Mouse (Mus musculus) gastrocnemius, postnatal 4 days (tissue): ENCODE measurements at regions not wholly inside any gene's neighbourhood (a gene's known extent, or its start where the extent isn't known, plus 50 kb on each side); places are given as distances from the start of the nearest gene placed in this dataset.
"Not testable (repeated sequence)": the region's sequence is repeated elsewhere in the genome, so short reads cannot be mapped to it uniquely, and the experiment has no call there.

Source experiments
- DNase-seq, 2 experiments: peaks; one replicate each; pipeline ENCODE4 v3.0.0; 2021 to 2022; ENCODE audit warnings: low spot score in 2 of 2, mixed read lengths in 2 of 2

- no peak for DNase-seq
Observed at GRCm38 (mm10) chr6:37618990-37619389, 89.0 kb downstream of the Akr1d1 start.

- no peak for DNase-seq
Observed at GRCm38 (mm10) chr6:37621364-37622029, 91.5 kb downstream of the Akr1d1 start.

DNA sequence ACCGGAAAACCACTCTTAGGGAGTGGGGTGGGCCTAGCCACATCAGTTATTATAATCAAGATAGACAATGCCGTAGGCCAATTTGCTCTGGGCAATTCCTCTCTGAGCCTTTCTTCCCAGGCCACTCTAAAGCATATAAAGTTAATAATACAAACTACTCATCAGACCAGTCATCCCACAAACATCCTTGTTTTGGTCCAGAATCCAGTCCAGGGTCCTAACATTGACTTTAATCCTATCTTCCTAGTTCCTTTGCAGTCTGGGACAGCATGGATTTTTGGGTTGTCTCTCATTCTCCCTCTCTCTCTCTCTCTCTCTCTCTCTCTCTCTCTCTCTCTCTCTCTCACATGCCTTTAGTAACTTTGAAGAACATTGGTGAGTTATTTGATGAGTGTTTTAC is 92.3 kb downstream of the Akr1d1 start:
- no peak for DNase-seq

DNA sequence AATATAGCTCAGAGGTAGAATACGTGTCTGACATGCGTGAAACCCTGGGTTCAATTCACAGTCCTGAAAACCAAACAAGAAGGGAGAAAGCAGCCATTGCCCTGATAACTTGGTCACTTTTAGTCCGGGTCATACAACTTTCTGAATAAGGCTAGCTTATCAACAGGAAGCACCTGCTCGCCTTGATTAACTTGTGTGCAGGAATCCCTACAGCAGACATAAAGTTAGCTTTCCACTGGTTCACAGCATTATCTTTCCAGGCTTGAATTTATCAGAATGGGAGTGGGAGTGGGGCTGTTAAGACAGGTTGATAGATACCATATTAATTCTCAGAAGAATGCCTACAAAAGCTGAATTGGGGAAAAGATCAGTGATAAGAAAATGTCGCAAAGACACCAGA is 97.2 kb downstream of the Akr1d1 start:
- no peak for DNase-seq

GRCm38 (mm10) chr6:37633948-37634347 is 104.0 kb downstream of the Akr1d1 start:
- no peak for DNase-seq

DNA sequence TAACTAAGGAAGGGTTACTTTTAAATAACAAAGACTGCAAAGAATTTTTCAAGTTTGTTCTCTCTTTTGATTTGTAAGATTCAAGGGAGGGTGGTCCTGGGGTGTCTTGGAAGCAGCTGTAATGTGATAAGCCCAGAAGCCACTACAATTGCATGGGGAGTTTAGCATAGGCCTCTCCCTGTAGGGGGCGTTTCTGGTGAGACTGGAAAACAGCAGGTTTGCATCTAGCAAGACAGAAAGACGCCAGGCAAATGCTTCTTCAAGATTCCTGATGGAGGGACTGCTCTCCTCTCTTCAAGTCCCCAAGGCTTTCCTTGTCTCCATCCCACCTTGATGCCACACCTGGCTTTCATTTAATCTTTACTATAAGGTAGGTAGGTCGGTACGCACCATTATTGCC is 112.1 kb downstream of the Akr1d1 start:
- no peak for DNase-seq

GRCm38 (mm10) chr6:37642701-37643121 is 112.7 kb downstream of the Akr1d1 start:
- no peak for DNase-seq

- no peak for DNase-seq
Observed at GRCm38 (mm10) chr6:37643176-37643575, 113.2 kb downstream of the Akr1d1 start.

- no peak for DNase-seq
Observed at GRCm38 (mm10) chr6:37643718-37644117, 113.7 kb downstream of the Akr1d1 start.

DNA sequence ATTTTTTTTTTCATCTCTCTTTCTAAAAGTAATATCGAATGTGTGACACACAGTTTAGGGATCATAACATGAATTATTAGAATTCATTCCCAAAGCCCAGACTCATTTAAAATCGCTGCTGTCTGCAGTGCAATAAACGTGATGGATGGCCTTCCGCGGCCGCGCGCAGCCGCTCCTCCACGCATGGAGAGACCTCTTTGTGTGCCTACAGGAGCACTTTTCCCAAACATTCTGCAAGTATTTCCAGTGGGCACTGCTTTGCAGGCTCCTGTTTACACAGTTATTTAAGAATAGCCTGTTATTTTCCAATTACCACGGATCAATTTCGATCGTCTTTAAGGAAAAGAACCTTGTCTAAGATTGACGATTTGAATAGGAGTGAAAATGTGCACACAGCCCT is 115.6 kb downstream of the Akr1d1 start:
- DNase-seq, result no peak

DNA sequence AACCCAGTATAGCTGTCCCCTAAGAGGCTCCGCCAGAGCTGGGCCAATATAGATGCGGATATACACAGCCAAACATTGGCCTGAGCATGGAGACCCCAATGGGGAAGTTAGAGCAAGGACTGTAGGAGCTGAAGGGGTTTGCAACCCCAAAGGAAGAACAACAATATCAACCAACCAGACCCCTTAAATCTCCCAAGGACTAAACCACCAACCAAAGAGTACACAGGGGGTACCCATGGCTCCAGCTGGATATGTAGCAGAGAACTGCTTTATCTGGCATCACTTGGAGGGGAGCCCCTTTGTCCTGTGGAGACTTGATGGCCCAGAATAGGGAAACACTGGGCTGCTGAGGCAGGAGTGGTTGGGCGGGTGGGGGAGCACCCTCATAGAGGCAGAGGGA is 127.3 kb downstream of the Akr1d1 start:
- not testable (repeated sequence) for DNase-seq

- DNase-seq, result no peak
Observed at GRCm38 (mm10) chr6:37658021-37658650, 128.2 kb downstream of the Akr1d1 start.

DNA sequence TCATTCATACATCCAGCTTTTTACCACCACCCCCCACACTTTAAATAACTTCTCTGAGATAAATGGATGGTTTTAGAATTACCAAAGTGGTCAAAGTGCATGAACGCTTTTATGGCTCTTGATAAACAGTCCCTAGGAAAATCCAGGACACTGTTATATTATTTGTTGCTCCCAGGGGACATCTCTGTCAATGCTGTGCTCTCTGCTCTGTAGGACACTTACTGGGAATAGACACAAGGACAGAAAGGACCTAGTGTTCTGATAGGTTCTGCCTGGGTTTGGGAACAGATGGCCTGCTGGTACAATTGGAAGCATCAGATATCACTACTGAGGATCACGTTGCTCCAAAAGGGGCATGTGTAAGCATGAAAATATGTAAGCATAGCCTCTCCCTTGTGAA is 132.8 kb downstream of the Akr1d1 start:
- DNase-seq, result no peak

DNA sequence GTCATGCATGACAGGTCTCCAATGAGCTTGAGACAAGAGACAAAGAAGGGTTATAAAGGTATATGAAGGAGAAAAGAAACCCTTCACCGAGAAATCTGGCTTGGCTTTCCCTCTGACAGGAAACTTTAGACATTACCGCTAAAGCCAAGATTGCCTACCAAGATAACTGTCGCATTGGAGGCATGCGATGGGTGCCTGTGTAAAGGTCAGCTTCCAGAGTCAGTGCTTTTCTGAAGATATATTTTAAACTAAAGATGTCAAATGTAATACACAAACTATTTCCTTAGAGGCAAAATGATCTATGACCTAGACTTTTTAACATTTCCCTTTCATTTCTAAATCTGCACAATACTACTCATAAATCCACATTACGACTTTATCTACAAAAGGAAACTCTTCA is 135.6 kb downstream of the Akr1d1 start:
- DNase-seq, result no peak

- DNase-seq, result no peak
Observed at GRCm38 (mm10) chr6:37669407-37669806, 139.4 kb downstream of the Akr1d1 start.

- DNase-seq, result no peak
Observed at GRCm38 (mm10) chr6:37670701-37671100, 140.7 kb downstream of the Akr1d1 start.

DNA sequence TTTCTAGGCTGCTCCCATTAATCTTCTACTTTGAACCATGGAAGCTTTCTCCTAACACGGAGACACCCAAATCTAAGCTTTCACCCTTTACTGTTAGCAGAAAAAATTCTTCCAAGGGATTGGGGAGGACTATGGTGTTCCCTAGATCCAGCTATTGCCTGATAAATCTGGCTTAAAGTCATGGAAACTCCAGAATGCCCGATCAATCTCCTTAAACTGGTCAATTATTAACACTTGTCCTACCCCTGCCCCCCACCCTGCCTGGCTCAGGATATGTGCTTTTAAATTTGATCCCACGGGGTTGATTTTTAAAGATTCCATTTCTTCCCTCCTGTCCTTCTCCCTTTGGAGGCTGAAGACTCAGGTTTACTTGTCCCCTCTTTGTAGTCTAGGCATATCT is 149.9 kb downstream of the Akr1d1 start:
- no peak for DNase-seq

- not testable (repeated sequence) for DNase-seq
Observed at GRCm38 (mm10) chr6:37681331-37681730, 151.4 kb downstream of the Akr1d1 start.

- no peak for DNase-seq
Observed at GRCm38 (mm10) chr6:37686094-37686493, 156.1 kb downstream of the Akr1d1 start.

- DNase-seq, result no peak
Observed at GRCm38 (mm10) chr6:37688866-37689617, 159.1 kb downstream of the Akr1d1 start.

- DNase-seq, result no peak
Observed at GRCm38 (mm10) chr6:37689696-37690095, 159.7 kb downstream of the Akr1d1 start.

DNA sequence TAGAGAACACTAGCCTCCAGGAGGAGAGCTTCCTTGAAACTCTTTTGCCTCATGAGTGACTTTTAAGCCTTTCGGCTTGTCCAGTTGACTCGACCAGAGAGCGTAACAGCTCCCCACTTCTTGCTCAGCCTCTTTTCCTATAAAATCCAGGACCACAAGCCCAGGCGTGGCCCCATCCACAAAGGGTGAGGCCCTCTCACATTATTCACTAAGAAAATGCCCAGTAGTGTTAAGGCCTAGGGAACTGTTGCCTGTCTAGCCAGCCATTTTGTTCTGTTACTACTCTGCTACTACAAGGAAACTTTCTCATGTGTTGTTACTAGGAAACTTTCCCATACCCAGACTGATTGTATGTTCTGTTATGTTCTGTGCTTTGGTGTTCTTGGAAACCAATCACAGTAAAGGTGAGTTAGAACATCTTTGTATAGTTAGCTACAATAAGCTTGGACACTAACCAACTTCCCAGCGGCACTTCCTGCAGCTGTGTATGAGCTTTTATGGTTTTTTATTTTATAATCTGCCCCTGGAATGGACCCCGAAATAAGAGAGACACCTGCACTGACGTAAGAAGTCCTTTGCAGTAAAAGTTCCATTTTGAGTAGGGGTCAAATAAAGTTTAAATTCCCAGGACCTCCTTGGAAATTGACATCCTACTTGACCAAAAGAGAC is 162.1 kb downstream of the Akr1d1 start:
- DNase-seq, result no peak
